Mouse (Mus musculus) liver, embryonic 14.5 days (tissue): ENCODE results near the gene Tmed2. TPM values are rescaled to one million over a fixed set of nuclear protein-coding genes. Genes with fewer than 3 reads are reported as not detected.

Experiments
- ATAC-seq: fragments of 200-750 bp; cut with Nextera tagmentation; 2 replicates; pipeline ENCODE4 v1.8.0; 2017; ENCODE audit warnings: moderate number of reproducible peaks, mild to moderate bottlenecking, moderate library complexity; ENCODE audit not compliant: insufficient read depth
- DNase-seq, 3 experiments: peaks; one replicate each; pipeline ENCODE4 v3.0.0-alpha.2; 2012 to 2013; ENCODE audit warnings: low read depth in 3 of 3, low spot score in 3 of 3
- H3K27ac ChIP-seq: fragments of 300-500 bp; sonication (generic); 2 replicates; pipeline ENCODE4 v1.5.1; 2014; ENCODE audit warnings: moderate library complexity, mild to moderate bottlenecking, control low read depth, inconsistent platforms
- H3K27me3 ChIP-seq: fragments of 300-500 bp; sonication (generic); 2 replicates; pipeline ENCODE4 v1.6.1; 2014; ENCODE audit warnings: mild to moderate bottlenecking, low read length, moderate library complexity; ENCODE audit not compliant: control insufficient read depth, insufficient read depth
- H3K36me3 ChIP-seq: fragments of 300-500 bp; sonication (generic); replicated peaks from 2 replicates; pipeline ENCODE4 v1.6.1; 2014; ENCODE audit warnings: low read depth; ENCODE audit not compliant: control insufficient read depth, insufficient read depth
- H3K4me1 ChIP-seq, 2 experiments: fragments of 200-500 bp in 1 of 2; fragments of 300-500 bp in 1 of 2; sonication (generic) in 1 of 2; replicated peaks; 2 replicates each; pipeline ENCODE4 v1.6.1; 2012 to 2014; ENCODE audit warnings: antibody characterized with exemption in 1 of 2, inconsistent platforms in 1 of 2, low read length in 1 of 2; ENCODE audit not compliant: control insufficient read depth in 2 of 2, insufficient read depth in 2 of 2
- H3K4me2 ChIP-seq: fragments of 300-500 bp; sonication (generic); 2 replicates; pipeline ENCODE4 v1.6.1; 2014; ENCODE audit warnings: low read depth, mild to moderate bottlenecking, control low read depth, moderate library complexity
- H3K4me3 ChIP-seq, 2 experiments: fragments of 200-500 bp in 1 of 2; fragments of 300-500 bp in 1 of 2; sonication (generic) in 1 of 2; 2 replicates each; pipeline ENCODE4 v1.5.1; 2012 to 2014; ENCODE audit warnings: low read depth in 2 of 2, low read length in 2 of 2, mild to moderate bottlenecking in 2 of 2, control low read depth in 1 of 2, inconsistent platforms in 1 of 2, moderate library complexity in 1 of 2; ENCODE audit not compliant: insufficient read depth in 1 of 2
- H3K9ac ChIP-seq: fragments of 300-500 bp; sonication (generic); replicated peaks from 2 replicates; pipeline ENCODE4 v1.6.1; 2014; ENCODE audit warnings: mild to moderate bottlenecking, control low read depth, moderate library complexity
- H3K9me3 ChIP-seq: fragments of 300-500 bp; sonication (generic); 2 replicates; pipeline ENCODE4 v1.6.1; 2016; ENCODE audit warnings: low read length, mixed read lengths; ENCODE audit not compliant: control insufficient read depth
- CTCF ChIP-seq: IDR thresholded peaks from 2 replicates; pipeline ENCODE4 v1.5.1; 2016; ENCODE audit warnings: antibody characterized with exemption, low read depth, control low read depth
- EP300 ChIP-seq: IDR thresholded peaks from 2 replicates; pipeline ENCODE4 v1.6.1; 2016; ENCODE audit warnings: antibody characterized with exemption, low read depth
- WGBS: fragments of 180-500 bp; shearing (Covaris S2); extraction: QIAGEN DNeasy Blood & Tissue Kit; methylation state at CpG from one replicate; pipeline ENCODE4 v1.1.7; 2014; ENCODE audit not compliant: insufficient replicate concordance; 5-methylcytosine and 5-hydroxymethylcytosine counted together
- polyA plus RNA-seq, 2 experiments: library from polyadenylated mRNA; depleted of rRNA in 1 of 2; stranded (reverse) in 1 of 2; unstranded in 1 of 2; fragments of >200 nt; fragmentation: Nextera tagmentation in 1 of 2; extraction: Ambion mirVana in 1 of 2; gene quantifications; 2 replicates each; pipeline versions ENCODE4 v1.2.1 to v1.2.3; 2012 to 2014

The Tmed2 gene
- polyA plus RNA-seq (2012; rRNA removed) (76.9 and 99.9 TPM in 2 replicates), polyA plus RNA-seq (2014; fragmentation: Nextera tagmentation; extraction: Ambion mirVana) (321 and 328 TPM in 2 replicates)

- Histone ChIP-seq H3K27me3 (no peaks in the 10 kb centered on the region), H3K27ac (peak within 1 kb of the TSS; percentile 62), H3K4me3 (peak within 1 kb of the TSS; percentile 98 to 99), H3K9ac (peak within 1 kb of the TSS; percentile 96), H3K9me3 (no peaks in the 10 kb centered on the region), H3K36me3 (peaks cover 26% of the 10 kb centered on the region), H3K4me1 (peaks cover 9 to 11% of the 10 kb centered on the region in 2 experiments), H3K4me2 (peak within 1 kb of the TSS; percentile 88)
- DNase-seq (peak; percentile 90), ATAC-seq (peak; percentile 94)
- under 1% methylated on average over 35 of the region's 35 CpGs for WGBS
- TF ChIP-seq CTCF (peak; percentile 61), EP300 (peak; percentile 59)
Measured at GRCm38 (mm10) chr5:124540383-124540786, at the start of gene Tmed2. Tmed2 (plus strand) TSS chr5:124540695.

- no peaks in the 10 kb centered on the region for H3K36me3 ChIP-seq
- H3K4me3 ChIP-seq = no peak overlapping the region
- no peak for TF ChIP-seq CTCF
- TF ChIP-seq EP300 = no peak
- no peak overlapping the region for H3K9ac ChIP-seq
- H3K4me2 ChIP-seq = no peak overlapping the region
- H3K27me3 ChIP-seq = no peaks in the 10 kb centered on the region
- H3K4me1 ChIP-seq = peaks cover 0 to 5% of the 10 kb centered on the region in 2 experiments; a peak in 2 of 4 replicates
- ATAC-seq (no peak), DNase-seq (no peak)
- H3K27ac ChIP-seq = no peak overlapping the region
- 80% methylated on average over 4 of the region's 4 CpGs for WGBS
- H3K9me3 ChIP-seq = no peaks in the 10 kb centered on the region
Measured at GRCm38 (mm10) chr5:124491732-124492131, 48.8 kb upstream of the Tmed2 start.

- Histone ChIP-seq H3K36me3 (no peaks in the 10 kb centered on the region), H3K9me3 (no peaks in the 10 kb centered on the region), H3K27ac (no peak overlapping the region), H3K9ac (no peak overlapping the region), H3K27me3 (no peaks in the 10 kb centered on the region), H3K4me1 (peaks cover 0 to 6% of the 10 kb centered on the region in 2 experiments; a peak in 2 of 4 replicates), H3K4me2 (no peak overlapping the region), H3K4me3 (no peak overlapping the region)
- 63% methylated on average over 4 of the region's 4 CpGs for WGBS
- DNase-seq (no peak), ATAC-seq (no peak)
- TF ChIP-seq EP300 (no peak), CTCF (no peak)
Measured at GRCm38 (mm10) chr5:124492618-124493017, 47.9 kb upstream of the Tmed2 start.

- 69% methylated on average over 11 of the region's 11 CpGs for WGBS
- TF ChIP-seq EP300 = no peak
- peak; percentile 33 for TF ChIP-seq CTCF
- DNase-seq (no peak), ATAC-seq (no peak)
- Histone ChIP-seq H3K9ac (no peak overlapping the region), H3K27ac (no peak overlapping the region), H3K9me3 (no peaks in the 10 kb centered on the region), H3K4me1 (peaks cover 6 to 12% of the 10 kb centered on the region in 2 experiments; a peak in 3 of 4 replicates), H3K36me3 (no peaks in the 10 kb centered on the region), H3K4me3 (no peak overlapping the region), H3K4me2 (no peak overlapping the region), H3K27me3 (no peaks in the 10 kb centered on the region)
Measured at GRCm38 (mm10) chr5:124493455-124493854, 47.0 kb upstream of the Tmed2 start.

GRCm38 (mm10) chr5:124495547-124495946, 44.9 kb upstream of the Tmed2 start:
- no peaks in the 10 kb centered on the region for H3K27me3 ChIP-seq
- H3K4me1 ChIP-seq = peaks cover 13 to 21% of the 10 kb centered on the region in 2 experiments; a peak in 3 of 4 replicates
- H3K9ac ChIP-seq = no peak overlapping the region
- H3K4me2 ChIP-seq = no peak overlapping the region
- H3K4me3 ChIP-seq = no peak overlapping the region
- WGBS = 60% methylated on average over 7 of the region's 7 CpGs
- TF ChIP-seq EP300 (no peak), CTCF (no peak)
- H3K36me3 ChIP-seq = no peaks in the 10 kb centered on the region
- DNase-seq = no peak
- no peaks in the 10 kb centered on the region for H3K9me3 ChIP-seq
- no peak for ATAC-seq
- H3K27ac ChIP-seq = no peak overlapping the region
